Mouse (Mus musculus) gastrocnemius, postnatal 10 days (tissue): Measurements from ENCODE around the gene Rbm17. TPM values are rescaled to one million over a fixed set of nuclear protein-coding genes. Genes with fewer than 3 reads are reported as not detected.
A peak's percentile ranks its signal among the peaks of the same experiment; 100 is the strongest.
"Not testable (repeated sequence)": the region's sequence is repeated elsewhere in the genome, so short reads cannot be mapped to it uniquely, and the experiment has no call there.

ENCODE experiments used
- DNase-seq: peaks from one replicate; pipeline ENCODE4 v3.0.0; 2021; ENCODE audit warnings: mixed read lengths
- total RNA-seq, 2 experiments: library from RNA; stranded (reverse); gene quantifications; 2 replicates each; pipeline ENCODE4 v1.2.3; 2021

Gene Rbm17
- total RNA-seq, 2 experiments from 2014 or later: 63.3 to 69.8 TPM

DNA sequence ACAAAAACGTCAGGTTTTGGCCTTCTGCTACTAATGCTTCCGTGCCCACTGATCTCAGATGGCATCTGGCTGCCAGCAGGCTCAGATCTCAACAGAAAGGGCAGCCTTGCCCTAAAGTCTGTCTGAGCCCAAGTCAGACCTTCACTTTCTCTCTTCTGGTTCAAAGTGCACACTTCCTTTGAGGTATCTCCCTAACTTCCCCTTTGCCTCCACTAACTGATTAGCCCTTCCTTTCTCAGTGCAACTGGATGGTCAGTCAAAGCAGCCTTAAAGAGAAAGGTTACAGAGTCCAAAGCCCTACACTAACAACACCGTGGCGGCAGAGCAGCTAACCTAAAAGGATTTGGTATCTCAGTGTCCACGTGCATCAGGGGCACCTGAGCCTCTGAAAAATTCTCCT is 59.6 kb downstream of the Rbm17 start:
- DNase-seq: no peak

DNA sequence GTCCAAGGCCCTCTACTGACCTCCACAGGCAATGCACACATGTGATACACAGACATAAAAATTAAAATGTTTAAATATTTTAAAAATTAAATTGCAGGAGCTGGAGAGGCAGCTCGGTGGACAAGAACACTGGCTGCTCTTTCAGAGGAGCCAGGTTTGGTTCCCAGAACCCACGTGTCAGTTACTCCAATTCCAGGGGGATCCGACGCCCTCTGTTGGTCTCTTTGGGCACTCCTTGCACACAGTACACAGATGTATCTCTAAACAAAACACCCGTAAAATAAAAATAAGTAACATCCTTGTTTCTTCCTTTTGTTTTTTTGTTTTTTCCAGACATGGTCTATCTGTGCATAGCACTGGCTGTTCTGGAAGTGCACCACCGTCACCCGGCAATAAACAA is 60.8 kb downstream of the Rbm17 start:
- no peak for DNase-seq

- peak; percentile 82 for DNase-seq
These were observed 61.3 kb downstream of the Rbm17 start for GRCm38 (mm10) chr2:11542640-11543039.

- DNase-seq: no peak
These were observed 61.8 kb downstream of the Rbm17 start for GRCm38 (mm10) chr2:11542121-11542520.

- not testable (repeated sequence) for DNase-seq
These were observed 62.4 kb downstream of the Rbm17 start for GRCm38 (mm10) chr2:11541528-11541927.

DNA sequence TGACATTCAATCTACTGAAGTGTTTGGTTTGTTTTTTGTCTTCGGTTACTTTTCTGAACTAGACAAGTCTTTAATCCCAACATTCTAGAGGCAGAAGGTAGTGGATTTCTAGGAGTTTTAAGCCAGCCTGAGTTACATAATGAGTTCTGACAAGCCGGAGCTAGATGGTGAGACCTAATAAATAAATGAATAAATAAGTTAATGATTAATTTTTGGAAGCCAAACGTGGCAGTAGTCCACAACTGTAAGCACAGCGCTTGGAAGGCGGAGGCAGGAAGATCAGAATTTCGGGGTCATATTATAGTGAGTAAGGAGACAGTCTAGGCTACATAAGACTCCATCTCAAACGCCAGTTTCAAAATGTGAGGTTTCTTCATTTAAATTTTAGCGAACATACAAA is 68.0 kb downstream of the Rbm17 start:
- no peak for DNase-seq

Other genes with a start within 250 kb of the Rbm17 start
- gene Pfkfb3, start 50.1 kb downstream of the Rbm17 start, total RNA-seq: 10 to 100 TPM; 19.3 to 21.5 TPM
- not detected for gene Gm17490, start 22.1 kb upstream of the Rbm17 start, total RNA-seq
- under 1 TPM; 0.14 to 0.16 TPM for gene Il2ra, start 38.7 kb upstream of the Rbm17 start, total RNA-seq
- gene Il15ra, start 101.1 kb upstream of the Rbm17 start, total RNA-seq: 10 to 100 TPM; 12.9 to 15.4 TPM
- 10 to 100 TPM; 37.3 to 44.7 TPM for gene Fbh1, start 173.4 kb upstream of the Rbm17 start, total RNA-seq
- gene Ankrd16, start 173.7 kb upstream of the Rbm17 start, total RNA-seq: 10 to 100 TPM; 25.8 to 34.0 TPM